Mouse (Mus musculus) bone marrow, adult 2 months (tissue): ENCODE measurements at regions not wholly inside any gene's neighbourhood (a gene's known extent, or its start where the extent isn't known, plus 50 kb on each side); places are given as distances from the start of the nearest gene placed in this dataset.

Source experiments
- CTCF ChIP-seq: fragments of 200-500 bp; IDR thresholded peaks from 2 replicates; pipeline ENCODE4 v1.5.1; 2011; ENCODE audit warnings: low read length, control low read depth; ENCODE audit not compliant: control insufficient read depth, insufficient read depth
- POLR2A ChIP-seq: fragments of 200-500 bp; IDR thresholded peaks from 2 replicates; pipeline ENCODE4 v1.6.1; 2011; ENCODE audit warnings: low read depth, mild to moderate bottlenecking, control low read depth, low read length, borderline replicate concordance; ENCODE audit not compliant: control insufficient read depth

- no peak for TF ChIP-seq POLR2A
- TF ChIP-seq CTCF, result no peak
These were observed 85.4 kb upstream of the Gm11146 start for GRCm38 (mm10) chr16:77687056-77687839.
